Mouse (Mus musculus): ENCODE results near the gene Plcd1. TPM values are rescaled to one million over a fixed set of nuclear protein-coding genes. Genes with fewer than 3 reads are reported as not detected.

Gene Plcd1
- polyA plus RNA-seq, 1 experiment from 2014 or later = 16.6 TPM

GRCm38 (mm10) chr9:119071786-119072185 is 21.5 kb downstream of the Plcd1 start:
- H3K9me3 ChIP-seq (replicated peaks) = no peaks in the 10 kb centered on the region
- no peak overlapping the region for H3K9ac ChIP-seq
- H3K4me3 ChIP-seq = no peak overlapping the region
- H3K4me1 ChIP-seq (replicated peaks) = peaks cover 17% of the 10 kb centered on the region
- peaks cover 35% of the 10 kb centered on the region; the same call in 1 of the 2 replicates for H3K36me3 ChIP-seq
- no peaks in the 10 kb centered on the region for H3K27me3 ChIP-seq
- 66% methylated on average over 9 of the region's 9 CpGs for WGBS
- ATAC-seq (replicated peaks; ENCODE audit: insufficient number of reproducible peaks, insufficient read depth, low FRiP score, low read depth) = no peak
- no peak overlapping the region for H3K4me2 ChIP-seq
- no peak overlapping the region for H3K27ac ChIP-seq

- H3K27ac ChIP-seq = no peak overlapping the region
- H3K4me1 ChIP-seq (replicated peaks) = peaks cover 10% of the 10 kb centered on the region
- ATAC-seq (replicated peaks; ENCODE audit: insufficient number of reproducible peaks, insufficient read depth, low FRiP score, low read depth) = no peak
- 57% methylated on average over 13 of the region's 13 CpGs for WGBS
- H3K9me3 ChIP-seq (replicated peaks) = no peaks in the 10 kb centered on the region
- H3K4me2 ChIP-seq = no peak overlapping the region
- no peak overlapping the region for H3K9ac ChIP-seq
- peaks cover 23% of the 10 kb centered on the region; the same call in 1 of the 2 replicates for H3K36me3 ChIP-seq
- H3K4me3 ChIP-seq = no peak overlapping the region
- no peaks in the 10 kb centered on the region for H3K27me3 ChIP-seq
Measured at GRCm38 (mm10) chr9:119070173-119070825, 23.0 kb downstream of the Plcd1 start.

GRCm38 (mm10) chr9:119068266-119068665 is 25.0 kb downstream of the Plcd1 start:
- Histone ChIP-seq H3K27ac (no peak overlapping the region), H3K36me3 (peaks cover 14% of the 10 kb centered on the region; the same call in 1 of the 2 replicates), H3K4me1 (replicated peaks) (peaks cover 5% of the 10 kb centered on the region), H3K9me3 (replicated peaks) (no peaks in the 10 kb centered on the region), H3K4me2 (no peak overlapping the region), H3K4me3 (no peak overlapping the region), H3K27me3 (no peaks in the 10 kb centered on the region), H3K9ac (no peak overlapping the region)
- WGBS = 79% methylated on average over 11 of the region's 11 CpGs
- no peak for ATAC-seq (replicated peaks; ENCODE audit: insufficient number of reproducible peaks, insufficient read depth, low FRiP score, low read depth)

DNA sequence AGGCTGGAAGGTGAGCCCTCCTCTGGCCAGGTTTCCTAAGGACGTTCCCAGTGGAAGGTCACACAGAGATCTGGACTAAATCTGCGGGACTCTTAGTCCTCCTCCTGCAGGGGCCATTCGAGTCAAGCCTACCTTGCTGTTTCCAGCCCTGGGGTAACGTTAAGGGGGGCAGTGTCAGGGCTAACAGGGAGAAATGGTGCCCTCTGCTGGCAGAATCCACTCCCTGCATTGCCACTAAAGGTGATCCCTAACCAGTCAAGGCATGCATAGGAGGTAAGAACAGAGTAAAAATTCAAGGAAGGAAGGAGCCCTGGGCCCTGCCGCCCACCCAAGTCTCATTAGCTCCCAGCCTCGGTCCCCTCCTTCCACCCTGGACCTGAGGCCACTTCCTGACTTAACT is 25.7 kb downstream of the Plcd1 start:
- ATAC-seq (replicated peaks; ENCODE audit: insufficient number of reproducible peaks, insufficient read depth, low FRiP score, low read depth) = no peak
- 5% methylated on average over 6 of the region's 6 CpGs for WGBS
- H3K27me3 ChIP-seq = no peaks in the 10 kb centered on the region
- no peak overlapping the region for H3K27ac ChIP-seq
- H3K4me2 ChIP-seq = no peak overlapping the region
- peaks cover 12% of the 10 kb centered on the region; the same call in 1 of the 2 replicates for H3K36me3 ChIP-seq
- H3K9ac ChIP-seq = no peak overlapping the region
- no peaks in the 10 kb centered on the region for H3K9me3 ChIP-seq (replicated peaks)
- H3K4me3 ChIP-seq = no peak overlapping the region
- peaks cover 9% of the 10 kb centered on the region for H3K4me1 ChIP-seq (replicated peaks)

DNA sequence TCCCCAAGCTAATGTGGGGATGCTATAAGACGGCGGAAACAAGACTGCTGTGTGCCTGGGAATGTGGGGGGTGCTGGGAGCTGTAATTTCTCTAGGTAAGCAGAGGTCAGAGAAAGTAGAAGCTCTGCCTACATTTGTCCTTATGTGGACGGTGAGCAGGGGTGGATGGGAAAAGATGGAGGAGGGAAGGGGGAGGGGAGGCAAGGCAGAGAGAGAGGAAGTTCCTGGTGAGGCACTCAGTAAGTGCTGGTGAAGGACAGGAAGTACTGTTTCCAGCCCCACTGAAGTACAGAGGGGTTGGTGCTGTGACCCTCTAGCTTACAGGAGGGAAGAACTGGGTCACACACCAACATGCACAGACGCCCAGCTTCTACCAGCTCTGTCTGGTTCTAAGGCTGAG is 29.0 kb downstream of the Plcd1 start:
- WGBS = 63% methylated on average over 4 of the region's 4 CpGs
- H3K27me3 ChIP-seq = no peaks in the 10 kb centered on the region
- no peaks in the 10 kb centered on the region for H3K9me3 ChIP-seq (replicated peaks)
- H3K4me1 ChIP-seq (replicated peaks) = peaks cover 6% of the 10 kb centered on the region; the same call in 1 of the 2 replicates
- H3K9ac ChIP-seq = no peak overlapping the region
- no peak overlapping the region for H3K27ac ChIP-seq
- H3K4me2 ChIP-seq = no peak overlapping the region
- H3K4me3 ChIP-seq = no peak overlapping the region
- no peaks in the 10 kb centered on the region for H3K36me3 ChIP-seq
- ATAC-seq (replicated peaks; ENCODE audit: insufficient number of reproducible peaks, insufficient read depth, low FRiP score, low read depth) = no peak

- Histone ChIP-seq H3K27me3 (no peaks in the 10 kb centered on the region), H3K9me3 (replicated peaks) (no peaks in the 10 kb centered on the region), H3K36me3 (no peaks in the 10 kb centered on the region), H3K27ac (no peak overlapping the region), H3K4me1 (replicated peaks) (peaks cover 6% of the 10 kb centered on the region; the same call in 1 of the 2 replicates), H3K4me2 (no peak overlapping the region), H3K9ac (no peak overlapping the region), H3K4me3 (no peak overlapping the region)
- ATAC-seq (replicated peaks; ENCODE audit: insufficient number of reproducible peaks, insufficient read depth, low FRiP score, low read depth) = no peak
- WGBS = 31% methylated on average over 19 of the region's 19 CpGs
Measured at GRCm38 (mm10) chr9:119063036-119063644, 30.2 kb downstream of the Plcd1 start.

DNA sequence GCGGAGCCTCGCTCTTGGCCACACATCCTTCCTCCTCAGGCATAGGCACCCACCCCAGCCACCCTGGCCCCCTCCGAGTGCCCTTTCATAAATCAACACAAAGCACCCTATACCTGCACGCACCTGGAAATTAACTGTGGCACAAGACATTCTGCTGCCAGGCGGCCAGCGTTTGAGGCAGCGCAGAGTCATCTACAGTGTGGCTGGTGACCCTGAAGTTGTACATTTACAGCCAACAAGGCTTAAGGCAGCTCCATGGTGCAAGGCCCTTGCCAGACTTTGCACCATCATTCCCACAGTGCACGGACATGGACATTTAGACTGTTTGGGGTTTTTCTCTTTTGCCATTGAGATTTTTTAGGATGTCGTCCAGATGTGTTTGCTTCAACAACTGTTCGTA is 32.6 kb downstream of the Plcd1 start:
- Histone ChIP-seq H3K9me3 (replicated peaks) (no peaks in the 10 kb centered on the region), H3K4me3 (no peak overlapping the region), H3K27me3 (no peaks in the 10 kb centered on the region), H3K9ac (no peak overlapping the region), H3K4me2 (no peak overlapping the region), H3K36me3 (no peaks in the 10 kb centered on the region), H3K4me1 (replicated peaks) (peaks cover 6% of the 10 kb centered on the region; the same call in 1 of the 2 replicates), H3K27ac (no peak overlapping the region)
- ATAC-seq (replicated peaks; ENCODE audit: insufficient number of reproducible peaks, insufficient read depth, low FRiP score, low read depth) = no peak
- 85% methylated on average over 10 of the region's 10 CpGs for WGBS

GRCm38 (mm10) chr9:119058245-119058644 is 35.1 kb downstream of the Plcd1 start:
- ATAC-seq (replicated peaks; ENCODE audit: insufficient number of reproducible peaks, insufficient read depth, low FRiP score, low read depth) = no peak
- Histone ChIP-seq H3K4me3 (no peak overlapping the region), H3K4me2 (no peak overlapping the region), H3K27me3 (0 out of 2 replicates have a peak, but pooled peaks cover 3% of the 10 kb centered on the region), H3K4me1 (replicated peaks) (peaks cover 6% of the 10 kb centered on the region; the same call in 1 of the 2 replicates), H3K9me3 (replicated peaks) (no peaks in the 10 kb centered on the region), H3K9ac (no peak overlapping the region), H3K36me3 (no peaks in the 10 kb centered on the region), H3K27ac (no peak overlapping the region)
- WGBS = 73% methylated on average over 7 of the region's 7 CpGs

DNA sequence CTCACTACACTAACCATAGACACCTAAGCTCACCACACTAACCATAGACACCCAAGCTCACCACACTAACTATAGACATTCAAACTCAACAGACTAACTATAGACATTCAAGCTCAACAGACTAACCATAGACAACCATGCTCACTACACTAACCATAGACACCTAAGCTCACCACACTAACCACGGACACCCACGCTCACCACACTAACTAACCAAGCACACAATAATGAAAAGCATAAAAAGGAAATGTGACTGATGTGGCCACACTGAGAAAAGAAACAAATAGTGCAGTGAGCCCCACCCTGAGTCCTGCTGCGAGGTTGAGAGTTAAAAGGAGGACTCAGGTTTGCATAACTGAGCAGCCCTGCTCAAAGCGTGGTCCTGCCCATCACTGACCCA is 38.0 kb downstream of the Plcd1 start:
- H3K9ac ChIP-seq = no peak overlapping the region
- H3K9me3 ChIP-seq (replicated peaks) = no peaks in the 10 kb centered on the region
- no peak overlapping the region for H3K27ac ChIP-seq
- no peaks in the 10 kb centered on the region for H3K36me3 ChIP-seq
- H3K4me2 ChIP-seq = no peak overlapping the region
- no peak for ATAC-seq (replicated peaks; ENCODE audit: insufficient number of reproducible peaks, insufficient read depth, low FRiP score, low read depth)
- H3K4me1 ChIP-seq (replicated peaks) = peaks cover 21% of the 10 kb centered on the region
- 88% methylated on average over 4 of the region's 4 CpGs for WGBS
- no peak overlapping the region for H3K4me3 ChIP-seq
- 0 out of 2 replicates have a peak, but pooled peaks cover 4% of the 10 kb centered on the region for H3K27me3 ChIP-seq

GRCm38 (mm10) chr9:119053964-119054576 is 39.2 kb downstream of the Plcd1 start:
- Histone ChIP-seq H3K27ac (no peak overlapping the region), H3K27me3 (0 out of 2 replicates have a peak, but pooled peaks cover 4% of the 10 kb centered on the region), H3K9ac (no peak overlapping the region), H3K4me2 (no peak overlapping the region), H3K36me3 (no peaks in the 10 kb centered on the region), H3K4me3 (no peak overlapping the region), H3K4me1 (replicated peaks) (peaks cover 21% of the 10 kb centered on the region), H3K9me3 (replicated peaks) (no peaks in the 10 kb centered on the region)
- ATAC-seq (replicated peaks; ENCODE audit: insufficient number of reproducible peaks, insufficient read depth, low FRiP score, low read depth) = no peak
- WGBS = 69% methylated on average over 9 of the region's 9 CpGs

DNA sequence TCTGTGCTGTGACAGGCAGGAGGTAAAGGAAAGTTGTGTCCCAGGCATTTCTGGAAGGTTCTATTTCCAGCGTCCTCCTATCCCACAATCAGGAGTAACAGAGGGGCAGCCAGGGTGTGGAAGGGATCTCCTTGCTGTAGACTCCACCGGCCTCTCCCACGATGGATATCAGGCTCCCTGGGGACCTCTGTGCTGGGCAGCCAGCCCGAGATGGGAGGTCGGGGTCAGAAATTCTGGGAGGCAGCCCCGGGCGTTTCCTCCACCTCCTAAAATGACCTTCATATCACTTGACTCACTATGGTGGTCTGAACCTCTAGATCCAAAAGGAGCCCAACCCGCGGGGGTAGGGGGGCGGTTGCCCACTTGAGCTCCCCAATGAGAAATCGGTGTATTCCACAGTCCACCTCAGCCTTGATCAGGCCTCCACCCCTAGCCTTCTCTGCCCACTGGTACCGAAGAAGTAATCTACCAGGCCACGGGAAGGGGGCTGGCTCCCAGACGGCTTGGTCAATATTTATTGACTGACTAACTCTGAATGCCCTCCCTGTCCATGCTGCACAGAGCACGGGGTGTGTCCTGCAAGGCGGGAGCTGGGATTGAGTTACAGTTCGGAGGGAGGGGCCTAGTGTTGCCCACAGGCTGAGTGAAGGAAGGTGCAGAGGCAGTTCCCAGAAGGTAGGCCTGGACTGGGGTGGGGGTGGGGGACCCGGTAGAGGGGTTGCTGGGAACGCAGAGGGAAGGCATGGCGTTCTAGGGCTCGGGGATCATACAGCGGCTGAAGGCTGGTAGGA is 41.0 kb downstream of the Plcd1 start, which contains the start of gene Vill:
Gene Vill, plus strand, starts transcription at position 625 of the 791 bp plus-strand sequence.
- H3K9me3 ChIP-seq (replicated peaks) = no peaks in the 10 kb centered on the region
- H3K4me2 ChIP-seq = peak within 1 kb of the TSS; percentile 72
- WGBS = 10% methylated on average over 22 of the region's 22 CpGs
- peak within 1 kb of the TSS; percentile 54 for H3K9ac ChIP-seq
- peak within 1 kb of the TSS; percentile 47 for H3K4me3 ChIP-seq
- H3K27ac ChIP-seq = no peak within 1 kb of the TSS
- ATAC-seq (replicated peaks; ENCODE audit: insufficient number of reproducible peaks, insufficient read depth, low FRiP score, low read depth) = peak; percentile 78
- H3K36me3 ChIP-seq = no peaks in the 10 kb centered on the region
- 0 out of 2 replicates have a peak, but pooled peaks cover 4% of the 10 kb centered on the region for H3K27me3 ChIP-seq
- peaks cover 27% of the 10 kb centered on the region for H3K4me1 ChIP-seq (replicated peaks)
